Mouse (Mus musculus) heart, embryonic 15.5 days (tissue): Measurements from ENCODE around the gene 4930470P17Rik. TPM values are rescaled to one million over a fixed set of nuclear protein-coding genes. Genes with fewer than 3 reads are reported as not detected.
"Not testable (repeated sequence)": the region's sequence is repeated elsewhere in the genome, so short reads cannot be mapped to it uniquely, and the experiment has no call there.

Source experiments
- ATAC-seq: fragments of 200-750 bp; cut with Nextera tagmentation; replicated peaks from 2 replicates; pipeline ENCODE4 v1.8.0; 2017; ENCODE audit warnings: low read depth, moderate TSS enrichment; ENCODE audit not compliant: insufficient number of reproducible peaks, insufficient read depth, low FRiP score
- H3K27ac ChIP-seq: fragments of 300-500 bp; sonication (generic); 2 replicates; pipeline ENCODE4 v1.5.1; 2015; ENCODE audit warnings: mild to moderate bottlenecking, inconsistent platforms
- H3K27me3 ChIP-seq: fragments of 300-500 bp; sonication (generic); 2 replicates; pipeline ENCODE4 v1.6.1; 2015; ENCODE audit warnings: inconsistent platforms
- H3K36me3 ChIP-seq: fragments of 300-500 bp; sonication (generic); 2 replicates; pipeline ENCODE4 v1.6.1; 2015; ENCODE audit warnings: mild to moderate bottlenecking, inconsistent platforms
- H3K4me1 ChIP-seq: fragments of 300-500 bp; sonication (generic); replicated peaks from 2 replicates; pipeline ENCODE4 v1.6.1; 2015; ENCODE audit warnings: inconsistent platforms
- H3K4me2 ChIP-seq: fragments of 300-500 bp; sonication (generic); 2 replicates; pipeline ENCODE4 v1.6.1; 2015; ENCODE audit warnings: inconsistent platforms, mild to moderate bottlenecking, moderate library complexity
- H3K4me3 ChIP-seq: fragments of 300-500 bp; sonication (generic); 2 replicates; pipeline ENCODE4 v1.5.1; 2015; ENCODE audit warnings: mild to moderate bottlenecking, inconsistent platforms
- H3K9ac ChIP-seq: fragments of 300-500 bp; sonication (generic); 2 replicates; pipeline ENCODE4 v1.6.1; 2015; ENCODE audit warnings: mild to moderate bottlenecking, inconsistent platforms
- H3K9me3 ChIP-seq: fragments of 300-500 bp; sonication (generic); replicated peaks from 2 replicates; pipeline ENCODE4 v1.6.1; 2016; ENCODE audit warnings: inconsistent platforms
- WGBS: fragments of 180-500 bp; shearing (Covaris S2); methylation state at CpG from one replicate; pipeline ENCODE4 v1.1.7; 2015; ENCODE audit warnings: mixed read lengths; 5-methylcytosine and 5-hydroxymethylcytosine counted together
- polyA plus RNA-seq: library from polyadenylated mRNA; unstranded; fragments of >200 nt; fragmentation: Nextera tagmentation; extraction: Ambion mirVana; gene quantifications from 2 replicates; pipeline ENCODE4 v1.2.1, GENCODE M21; 2015

The 4930470P17Rik gene
- polyA plus RNA-seq, 1 experiment from 2014 or later, result not detected

GRCm38 (mm10) chr2:170624201-170624880 is 22.5 kb upstream of the 4930470P17Rik start:
- H3K4me3 ChIP-seq, H3K9ac ChIP-seq, H3K27me3 ChIP-seq, H3K9me3 ChIP-seq, H3K36me3 ChIP-seq, H3K4me1 ChIP-seq, ATAC-seq, H3K27ac ChIP-seq, H3K4me2 ChIP-seq: not testable (repeated sequence)
- WGBS, result 74% methylated on average over 1 of the region's 1 CpGs

GRCm38 (mm10) chr2:170622985-170623384 is 21.2 kb upstream of the 4930470P17Rik start:
- no peak for ATAC-seq
- Histone ChIP-seq H3K4me3 (no peak overlapping the region), H3K27ac (no peak overlapping the region), H3K36me3 (no peaks in the 10 kb centered on the region), H3K4me2 (no peak overlapping the region), H3K9ac (no peak overlapping the region), H3K27me3 (no peaks in the 10 kb centered on the region), H3K4me1 (no peaks in the 10 kb centered on the region), H3K9me3 (no peaks in the 10 kb centered on the region)
- 82% methylated on average over 13 of the region's 13 CpGs for WGBS

DNA sequence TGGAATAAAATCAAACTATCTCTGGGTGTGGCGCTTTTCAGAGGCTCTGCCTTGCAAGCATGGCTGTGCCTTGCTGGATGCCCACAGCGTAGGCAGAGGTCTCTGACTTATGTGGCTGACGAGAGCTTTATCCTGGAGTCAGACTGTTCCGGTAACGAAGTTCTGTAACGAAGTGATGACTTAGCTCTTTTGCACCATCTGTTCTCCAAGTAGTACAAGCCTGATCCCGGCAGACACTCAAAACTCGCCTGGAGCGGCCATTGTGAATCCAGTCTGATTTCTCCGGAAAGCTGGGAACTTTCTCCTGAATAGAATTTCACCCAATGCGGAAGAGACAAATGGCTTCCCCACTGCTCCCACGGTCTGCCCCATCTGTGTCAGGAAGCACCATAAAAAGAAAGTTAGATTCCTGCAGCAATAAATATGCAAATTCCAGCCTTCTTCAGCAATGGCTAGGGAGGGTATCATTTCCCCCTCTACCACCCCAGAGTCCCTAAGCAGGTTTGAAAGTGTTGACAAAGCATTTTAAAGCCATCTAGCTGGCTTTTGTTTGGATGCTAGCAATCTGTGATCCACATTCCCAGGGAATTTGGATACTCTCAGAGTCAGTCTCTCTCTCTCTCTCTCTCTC is 17.2 kb upstream of the 4930470P17Rik start:
- no peak for ATAC-seq
- WGBS, result 74% methylated on average over 12 of the region's 12 CpGs
- H3K36me3 ChIP-seq, result no peaks in the 10 kb centered on the region
- no peak overlapping the region for H3K9ac ChIP-seq
- H3K4me3 ChIP-seq, result no peak overlapping the region
- no peaks in the 10 kb centered on the region for H3K4me1 ChIP-seq
- H3K9me3 ChIP-seq, result no peaks in the 10 kb centered on the region
- no peaks in the 10 kb centered on the region for H3K27me3 ChIP-seq
- H3K4me2 ChIP-seq, result no peak overlapping the region
- no peak overlapping the region for H3K27ac ChIP-seq

- not testable (repeated sequence) for H3K27ac ChIP-seq, ATAC-seq, H3K27me3 ChIP-seq, H3K36me3 ChIP-seq, H3K4me3 ChIP-seq, H3K4me2 ChIP-seq, H3K9ac ChIP-seq, H3K4me1 ChIP-seq, H3K9me3 ChIP-seq
- WGBS, result 76% methylated on average over 5 of the region's 5 CpGs
These were observed 10.0 kb upstream of the 4930470P17Rik start for GRCm38 (mm10) chr2:170611794-170612193.

DNA sequence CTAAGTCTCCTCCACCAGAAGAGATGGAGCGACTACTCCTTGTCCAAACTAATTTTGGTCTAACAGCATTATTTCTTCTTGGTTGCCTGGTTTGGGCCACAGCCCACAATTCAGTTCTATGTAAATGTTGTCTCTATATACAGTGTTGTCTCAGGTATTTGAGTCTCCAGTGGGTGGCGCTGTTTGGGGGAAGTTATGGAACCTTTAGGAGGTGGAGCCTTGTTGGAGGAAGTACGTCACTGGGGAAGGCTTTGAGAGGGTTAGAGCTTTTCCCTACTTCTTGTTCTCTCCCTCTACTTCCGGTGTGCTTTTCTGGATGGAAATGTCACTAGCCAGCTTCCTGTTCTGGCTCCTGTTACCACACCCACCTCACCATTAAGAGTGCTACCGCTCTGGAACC is 646 bp downstream of the 4930470P17Rik start:
- H3K9ac ChIP-seq, result no peak overlapping the region
- WGBS, result 83% methylated on average over 5 of the region's 5 CpGs
- no peaks in the 10 kb centered on the region for H3K9me3 ChIP-seq
- no peak overlapping the region for H3K4me2 ChIP-seq
- H3K4me1 ChIP-seq, result no peaks in the 10 kb centered on the region
- no peak for ATAC-seq
- no peaks in the 10 kb centered on the region for H3K27me3 ChIP-seq
- no peak overlapping the region for H3K4me3 ChIP-seq
- H3K36me3 ChIP-seq, result no peaks in the 10 kb centered on the region
- no peak overlapping the region for H3K27ac ChIP-seq

GRCm38 (mm10) chr2:170597586-170597985 is 4.2 kb downstream of the 4930470P17Rik start:
- no peak for ATAC-seq

DNA sequence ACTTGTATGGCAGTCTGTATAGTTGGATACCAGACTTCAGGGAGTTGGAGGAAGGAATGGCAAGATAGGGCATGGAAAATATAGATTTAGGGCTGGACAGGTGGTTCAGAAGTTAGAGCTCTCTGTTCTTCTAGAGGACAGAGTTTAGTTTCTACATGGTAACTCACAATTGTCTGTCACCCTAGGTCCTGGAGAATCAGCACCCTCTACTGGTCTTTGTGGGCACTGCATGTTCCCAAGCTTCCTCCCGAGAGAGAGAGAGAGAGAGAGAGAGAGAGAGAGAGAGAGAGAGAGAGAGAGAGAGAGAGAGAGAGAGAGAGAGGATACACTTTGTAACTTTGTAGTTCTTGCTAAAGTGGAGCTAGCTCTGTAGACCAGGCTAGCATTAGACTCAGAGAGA is 5.1 kb downstream of the 4930470P17Rik start:
- Histone ChIP-seq H3K4me1 (no peaks in the 10 kb centered on the region), H3K27me3 (no peaks in the 10 kb centered on the region), H3K9me3 (no peaks in the 10 kb centered on the region), H3K4me2 (no peak overlapping the region), H3K4me3 (no peak overlapping the region), H3K9ac (no peak overlapping the region), H3K36me3 (no peaks in the 10 kb centered on the region), H3K27ac (no peak overlapping the region)
- WGBS, result 0% methylated on average over 1 of the region's 1 CpGs
- ATAC-seq, result no peak

More at GRCm38 (mm10) chr2:170597586-170597985, 4.2 kb downstream of the 4930470P17Rik start:
- Histone ChIP-seq H3K36me3 (no peaks in the 10 kb centered on the region), H3K9me3 (no peaks in the 10 kb centered on the region), H3K4me3 (no peak overlapping the region), H3K4me1 (no peaks in the 10 kb centered on the region), H3K27ac (no peak overlapping the region), H3K9ac (no peak overlapping the region), H3K27me3 (no peaks in the 10 kb centered on the region), H3K4me2 (no peak overlapping the region)
- 11% methylated on average over 2 of the region's 2 CpGs for WGBS

- H3K36me3 ChIP-seq, result no peaks in the 10 kb centered on the region
- H3K27ac ChIP-seq, result no peak overlapping the region
- H3K27me3 ChIP-seq, result no peaks in the 10 kb centered on the region
- 82% methylated on average over 6 of the region's 6 CpGs for WGBS
- ATAC-seq, result no peak
- no peak overlapping the region for H3K4me2 ChIP-seq
- H3K9me3 ChIP-seq, result no peaks in the 10 kb centered on the region
- no peak overlapping the region for H3K4me3 ChIP-seq
- no peak overlapping the region for H3K9ac ChIP-seq
- H3K4me1 ChIP-seq, result no peaks in the 10 kb centered on the region
These were observed 9.7 kb downstream of the 4930470P17Rik start for GRCm38 (mm10) chr2:170592161-170592560.

DNA sequence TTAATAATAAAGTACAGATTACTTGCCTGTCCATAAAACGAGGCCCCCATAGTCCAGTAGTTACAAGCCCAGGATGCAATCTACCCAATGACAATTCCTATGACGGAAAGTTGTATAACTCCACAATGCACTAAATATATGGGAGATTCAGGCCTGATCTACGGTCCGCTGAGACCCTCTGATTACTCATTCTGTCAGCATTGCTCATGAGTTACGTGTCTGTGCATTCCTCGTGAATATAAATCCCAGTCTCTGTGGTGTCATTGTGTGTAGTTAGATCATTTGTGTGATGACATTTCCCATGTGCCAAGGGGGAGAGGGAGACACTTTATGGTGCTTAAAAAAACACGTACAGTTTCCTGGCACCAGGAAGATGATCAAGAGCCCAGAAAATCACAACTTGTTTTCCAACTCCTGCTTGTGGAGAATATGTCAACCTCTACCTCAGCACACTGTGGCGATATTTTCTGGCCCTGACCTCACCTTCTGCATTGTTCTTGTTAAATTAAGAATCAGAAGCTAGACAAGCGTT is 13.4 kb downstream of the 4930470P17Rik start:
- WGBS, result 52% methylated on average over 9 of the region's 9 CpGs
- Histone ChIP-seq H3K4me1 (no peaks in the 10 kb centered on the region), H3K27ac (no peak overlapping the region), H3K4me2 (no peak overlapping the region), H3K9me3 (no peaks in the 10 kb centered on the region), H3K9ac (no peak overlapping the region), H3K36me3 (no peaks in the 10 kb centered on the region), H3K27me3 (no peaks in the 10 kb centered on the region), H3K4me3 (no peak overlapping the region)
- ATAC-seq, result no peak

GRCm38 (mm10) chr2:170584678-170585077 is 17.1 kb downstream of the 4930470P17Rik start:
- 93% methylated on average over 13 of the region's 13 CpGs for WGBS
- Histone ChIP-seq H3K27ac (no peak overlapping the region), H3K36me3 (no peaks in the 10 kb centered on the region), H3K4me1 (no peaks in the 10 kb centered on the region), H3K9ac (no peak overlapping the region), H3K4me3 (no peak overlapping the region), H3K4me2 (no peak overlapping the region), H3K9me3 (no peaks in the 10 kb centered on the region), H3K27me3 (no peaks in the 10 kb centered on the region)
- no peak for ATAC-seq

GRCm38 (mm10) chr2:170579551-170579950 is 22.3 kb downstream of the 4930470P17Rik start:
- H3K9me3 ChIP-seq, result no peaks in the 10 kb centered on the region
- no peak overlapping the region for H3K4me3 ChIP-seq
- no peaks in the 10 kb centered on the region for H3K4me1 ChIP-seq
- no peak overlapping the region for H3K9ac ChIP-seq
- no peaks in the 10 kb centered on the region for H3K36me3 ChIP-seq
- H3K27ac ChIP-seq, result no peak overlapping the region
- H3K4me2 ChIP-seq, result no peak overlapping the region
- 70% methylated on average over 10 of the region's 10 CpGs for WGBS
- no peaks in the 10 kb centered on the region for H3K27me3 ChIP-seq
- ATAC-seq, result no peak

GRCm38 (mm10) chr2:170578588-170578987 is 23.2 kb downstream of the 4930470P17Rik start:
- 62% methylated on average over 5 of the region's 5 CpGs for WGBS
- no peak for ATAC-seq
- H3K27me3 ChIP-seq, result no peaks in the 10 kb centered on the region
- no peak overlapping the region for H3K27ac ChIP-seq
- no peak overlapping the region for H3K9ac ChIP-seq
- H3K4me3 ChIP-seq, result no peak overlapping the region
- no peaks in the 10 kb centered on the region for H3K4me1 ChIP-seq
- H3K9me3 ChIP-seq, result no peaks in the 10 kb centered on the region
- no peaks in the 10 kb centered on the region for H3K36me3 ChIP-seq
- H3K4me2 ChIP-seq, result no peak overlapping the region
